Mouse (Mus musculus): ENCODE measurements around the gene Ap4b1.
"Not testable (repeated sequence)": the region's sequence is repeated elsewhere in the genome, so short reads cannot be mapped to it uniquely, and the experiment has no call there.

The Ap4b1 gene

DNA sequence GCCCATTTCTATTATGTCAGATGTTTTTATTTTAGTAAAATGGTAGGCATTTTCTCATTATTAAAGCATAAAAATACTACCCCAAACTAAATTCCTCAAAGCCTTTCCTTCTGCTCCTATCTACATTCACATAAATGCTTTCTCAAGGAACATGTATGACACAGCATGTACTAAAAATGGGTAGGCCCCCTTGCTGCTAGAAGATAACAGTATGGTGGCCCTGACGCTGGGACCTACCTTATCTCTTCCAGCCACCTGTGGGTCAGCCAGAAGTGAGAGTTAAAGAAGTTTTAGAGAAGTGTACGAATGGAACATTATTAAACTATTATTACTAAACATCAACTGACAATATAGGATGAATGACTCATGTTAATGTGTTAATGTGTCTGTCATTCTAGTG lies 9.8 kb upstream of the Ap4b1 start:
- DNase-seq (ENCODE audit: low spot score in 2 of 2), result no peak

DNA sequence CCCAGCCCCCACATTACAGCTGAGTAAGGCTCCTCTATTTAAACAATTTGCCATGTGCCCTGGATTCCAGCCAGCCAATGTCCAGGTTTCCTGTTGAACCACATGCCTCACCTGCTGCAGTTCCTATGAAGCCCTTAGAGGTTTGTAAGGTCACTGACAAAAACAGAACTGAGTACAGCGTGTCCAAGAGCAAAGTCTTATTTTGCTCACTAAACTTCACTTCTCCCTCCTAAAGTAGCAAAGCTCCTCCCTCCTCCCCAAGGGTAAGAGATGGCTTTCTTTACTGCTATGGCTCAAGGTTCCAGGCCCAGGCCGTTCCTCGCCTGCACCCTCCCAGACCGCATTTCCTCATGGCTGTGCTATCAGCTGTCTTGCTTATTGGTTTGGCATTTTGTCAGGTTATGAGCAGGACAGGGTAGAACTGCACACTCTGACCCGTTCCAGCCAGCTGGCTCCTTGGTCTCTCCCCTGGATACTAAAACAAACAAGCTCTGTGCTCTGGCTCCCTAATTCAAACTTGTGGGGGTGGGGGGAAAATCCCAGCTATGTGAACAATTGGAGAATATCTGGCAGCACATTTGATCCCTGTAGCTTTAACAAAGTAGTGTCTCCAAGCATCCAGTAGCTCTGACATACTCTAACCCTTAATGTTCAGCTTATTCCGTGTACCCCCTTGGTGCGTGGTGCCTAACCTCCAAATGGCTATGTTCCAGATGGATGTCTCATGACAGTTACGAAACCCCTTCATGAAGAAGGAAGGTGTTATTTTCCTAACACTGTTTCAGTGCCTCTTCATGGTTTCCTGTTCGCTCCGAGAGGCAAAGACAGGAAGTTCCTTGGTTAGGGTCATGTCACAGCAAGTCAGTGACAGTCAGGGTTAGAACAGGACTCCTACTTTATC lies 7.4 kb upstream of the Ap4b1 start:
- peak in 1 of 2 experiments; percentile 16 for DNase-seq (ENCODE audit: low spot score in 2 of 2)

DNA sequence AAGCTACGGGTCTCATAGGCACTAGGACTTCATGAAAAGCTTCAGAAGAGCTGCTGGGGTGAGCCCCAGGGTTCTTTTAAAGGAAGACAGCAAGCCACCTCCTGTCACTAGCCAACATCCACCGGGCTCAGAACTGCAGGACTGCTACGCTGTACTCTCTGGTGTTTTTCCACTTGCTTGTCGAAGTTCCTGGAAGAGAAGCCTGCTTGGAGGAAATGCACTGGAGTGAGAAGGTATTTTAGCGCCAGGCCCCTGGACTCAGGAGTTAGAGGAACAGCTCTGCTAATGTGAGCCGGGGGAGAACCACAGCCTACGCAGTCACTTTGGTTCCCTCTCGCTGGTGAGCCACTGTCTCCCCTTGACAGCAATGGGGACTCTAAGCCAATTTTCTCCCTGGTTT lies 6.5 kb upstream of the Ap4b1 start:
- DNase-seq (ENCODE audit: low spot score in 2 of 2), result no peak

DNA sequence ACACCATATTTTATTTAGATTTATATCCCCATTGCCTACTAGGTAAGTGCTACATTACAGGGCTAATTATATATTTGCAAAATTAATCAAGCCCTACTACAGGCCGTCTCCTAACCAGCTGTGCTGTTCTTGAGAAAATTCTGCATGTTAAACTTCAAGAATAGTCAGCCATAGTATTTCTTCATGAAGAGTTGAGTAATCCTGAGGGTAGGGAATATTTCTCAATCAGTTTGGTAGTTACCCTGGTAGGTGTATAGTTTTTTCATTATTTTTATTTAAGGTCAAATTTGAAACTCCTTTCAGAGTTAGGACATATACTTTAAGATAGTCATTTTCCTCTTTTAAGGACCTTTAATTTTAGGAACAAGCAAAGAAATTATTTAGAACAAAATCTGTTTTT lies 3.6 kb upstream of the Ap4b1 start:
- no peak for DNase-seq (ENCODE audit: low spot score in 2 of 2)

DNA sequence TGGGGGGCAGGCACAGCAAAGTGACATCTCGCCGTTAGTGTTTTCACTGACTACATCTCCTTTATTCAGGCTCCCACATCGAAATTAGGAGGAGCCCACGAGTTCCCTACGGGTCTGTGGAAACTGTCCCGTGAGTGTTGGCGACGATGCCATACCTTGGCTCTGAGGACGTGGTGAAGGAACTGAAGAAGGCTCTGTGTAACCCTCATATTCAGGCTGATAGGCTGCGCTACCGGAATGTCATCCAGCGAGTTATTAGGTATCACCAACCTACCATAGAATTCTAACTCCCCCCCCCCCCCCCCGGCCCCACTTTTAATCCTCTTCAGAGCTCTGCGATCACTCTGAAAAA lies 455 bp downstream of the Ap4b1 start:
- DNase-seq (ENCODE audit: low spot score in 2 of 2), result no peak

DNA sequence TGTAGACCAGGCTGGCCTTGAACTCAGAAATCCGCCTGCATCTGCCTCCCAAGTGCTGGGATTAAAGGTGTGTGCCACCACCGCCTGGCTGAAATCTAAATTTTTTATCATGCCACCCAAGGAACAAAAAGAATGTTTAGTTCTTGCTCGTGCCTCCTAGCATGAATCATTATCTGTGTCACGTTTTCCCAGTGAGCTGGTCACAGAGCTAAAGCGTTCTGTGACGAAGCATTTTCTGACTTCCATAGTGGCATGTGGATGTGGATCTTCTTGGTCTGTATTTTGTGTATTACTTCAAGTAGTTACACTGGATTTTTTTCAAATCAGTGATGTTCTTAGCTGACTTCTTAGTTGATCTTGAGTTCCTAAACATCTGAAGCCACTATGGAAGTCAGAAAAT lies 1.6 kb downstream of the Ap4b1 start:
- no peak for DNase-seq (ENCODE audit: low spot score in 2 of 2)

DNA sequence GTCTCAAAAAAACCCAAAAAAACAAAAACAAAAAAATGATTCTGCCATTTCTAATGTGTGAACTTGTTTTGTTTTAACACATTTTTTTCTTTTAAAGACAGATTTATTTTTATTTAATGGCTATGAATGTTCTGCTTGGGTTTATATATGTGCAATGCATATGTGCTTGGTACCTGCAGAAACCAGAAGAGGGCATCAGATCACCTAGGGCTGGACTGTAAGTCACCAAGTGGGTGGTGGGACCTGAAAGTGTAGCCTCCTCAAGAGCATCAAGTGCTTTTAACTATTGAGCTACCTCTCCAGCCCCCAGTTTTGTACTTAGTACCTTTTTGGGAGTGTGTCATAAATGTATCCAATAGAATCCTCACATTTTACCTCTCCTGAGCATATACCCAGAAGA lies 18.2 kb downstream of the Ap4b1 start:
- DNase-seq (ENCODE audit: low spot score in 2 of 2), result no peak

DNA sequence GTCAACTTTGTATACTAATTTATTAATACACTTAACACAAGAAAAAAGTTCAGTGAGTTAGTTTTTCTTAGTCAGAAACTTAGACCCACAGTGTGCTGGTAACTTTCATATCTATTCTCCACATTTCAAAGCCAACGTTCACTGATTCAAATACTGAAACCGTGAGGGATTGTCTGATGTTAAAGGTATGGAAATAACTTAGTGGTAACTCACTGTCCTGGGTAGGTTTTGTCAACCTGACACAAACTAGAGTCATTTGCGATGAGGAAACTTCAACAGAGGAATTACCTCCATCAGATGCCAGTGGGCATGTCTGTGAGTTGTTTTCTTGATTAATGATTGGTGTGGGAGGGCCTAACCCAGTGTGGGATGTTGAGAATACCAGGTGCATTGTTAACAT lies 19.7 kb downstream of the Ap4b1 start:
- DNase-seq (ENCODE audit: low spot score in 2 of 2), result no peak

DNA sequence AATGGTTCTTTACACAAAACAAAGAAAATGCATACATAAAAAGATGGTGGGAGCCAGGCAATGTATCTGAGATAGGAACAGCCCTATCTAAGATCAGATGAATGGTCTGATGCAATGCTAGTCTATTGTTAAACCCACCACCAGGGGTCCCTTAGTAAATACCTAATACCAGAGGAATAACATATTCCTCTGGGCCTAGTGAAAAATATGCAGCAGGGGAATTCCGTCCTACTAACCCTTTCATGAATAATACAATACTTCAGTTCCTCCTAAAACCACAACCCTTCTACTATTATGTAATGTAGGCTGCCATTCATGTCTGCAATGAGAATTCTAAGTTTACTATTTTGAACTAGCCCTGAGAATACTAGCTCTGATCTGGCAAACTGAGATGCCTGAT lies 21.4 kb downstream of the Ap4b1 start:
- DNase-seq (ENCODE audit: low spot score in 2 of 2), result not testable (repeated sequence)

DNA sequence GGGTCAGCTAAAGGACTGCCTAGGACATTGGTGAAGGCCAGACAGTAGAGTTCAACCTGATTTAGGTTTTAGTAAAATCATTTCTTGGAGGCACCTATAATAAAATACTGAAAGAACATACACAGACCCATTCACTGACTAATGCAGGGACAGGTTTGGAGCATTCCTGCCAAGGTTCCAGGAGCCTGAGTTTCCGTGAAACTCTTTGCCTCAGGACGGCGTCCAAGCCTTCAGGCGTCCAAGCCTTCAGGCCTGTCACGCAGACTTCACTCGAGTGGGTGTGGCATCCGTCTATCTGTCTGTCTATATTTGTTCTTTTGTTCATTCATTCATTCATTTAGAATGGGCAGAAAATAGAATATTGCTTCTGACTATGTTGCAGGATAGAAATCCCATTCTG lies 21.8 kb downstream of the Ap4b1 start:
- DNase-seq (ENCODE audit: low spot score in 2 of 2), result no peak

DNA sequence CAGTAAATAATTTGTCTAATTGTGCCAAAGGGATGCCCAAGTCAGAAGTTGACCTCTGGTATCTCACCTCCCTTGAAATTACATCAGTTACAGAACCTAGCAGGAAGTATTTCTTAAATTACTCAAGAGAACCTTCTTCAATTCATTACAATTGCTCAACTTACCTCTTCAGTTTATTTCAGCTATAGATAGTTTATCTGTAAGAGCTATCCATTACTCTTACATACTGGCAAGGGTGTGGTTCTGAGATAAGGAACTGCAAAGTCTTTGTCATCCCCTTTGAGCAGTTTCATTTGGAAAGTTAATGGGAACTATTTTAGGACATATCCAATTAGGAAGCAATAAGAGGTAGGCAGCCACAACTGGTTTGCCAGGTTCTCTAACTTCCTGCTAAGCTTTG lies 23.1 kb downstream of the Ap4b1 start, which contains the start of gene Bcl2l15:
Gene Bcl2l15 (plus strand): TSS at position 176 of the 400 bp plus-strand sequence.
- DNase-seq (ENCODE audit: low spot score in 2 of 2), result no peak

DNA sequence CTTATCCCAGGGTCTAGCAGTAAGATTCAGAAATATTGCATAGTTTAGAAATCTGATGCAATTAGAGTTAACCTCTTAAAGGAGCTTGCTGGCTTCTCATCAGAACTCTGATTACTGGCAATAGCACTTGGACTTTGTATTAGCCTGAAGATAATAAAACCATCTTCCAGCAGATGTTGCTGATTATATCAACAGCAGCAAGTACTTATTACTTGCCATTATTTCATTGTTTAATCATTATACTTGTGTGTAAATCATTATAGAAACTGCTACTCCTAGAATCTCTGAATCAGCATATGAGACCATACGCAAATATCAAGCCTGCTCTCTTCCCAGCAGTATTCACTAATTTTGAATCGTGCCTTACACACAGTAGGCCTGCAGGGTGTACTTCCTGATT lies 24.7 kb downstream of the Ap4b1 start:
- no peak for DNase-seq (ENCODE audit: low spot score in 2 of 2)

DNA sequence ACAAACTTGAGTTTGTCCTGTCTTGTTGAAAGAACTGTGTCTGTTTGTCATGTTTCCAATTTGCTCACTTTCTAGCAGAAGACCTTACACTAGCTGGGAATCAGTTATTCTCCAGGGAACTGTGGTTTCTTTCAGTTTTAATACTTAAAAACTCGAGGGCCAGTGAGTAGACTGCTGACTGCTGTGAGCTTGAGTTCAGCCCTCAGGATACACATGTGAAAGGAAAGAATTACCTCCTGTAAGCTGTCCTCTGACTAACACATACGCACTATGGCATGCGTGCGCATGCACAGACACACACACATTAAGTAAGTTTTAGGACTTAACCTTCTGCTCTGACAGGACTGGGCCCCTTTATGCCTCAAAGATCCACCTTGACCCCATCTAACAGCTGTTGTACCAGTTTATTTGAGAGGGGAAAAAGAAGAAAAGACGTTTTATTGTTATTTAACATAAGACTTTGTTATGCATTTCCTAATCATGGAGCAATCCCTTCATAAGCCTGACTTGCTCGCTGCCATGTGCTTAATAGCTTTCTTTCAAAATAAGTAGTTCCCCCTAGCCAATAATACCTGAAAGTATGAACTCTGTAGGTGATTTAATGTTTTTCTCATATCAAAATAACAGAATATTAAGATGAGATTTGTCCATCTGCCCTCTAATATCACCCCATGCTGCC lies 26.1 kb downstream of the Ap4b1 start:
- no peak for DNase-seq (ENCODE audit: low spot score in 2 of 2)

DNA sequence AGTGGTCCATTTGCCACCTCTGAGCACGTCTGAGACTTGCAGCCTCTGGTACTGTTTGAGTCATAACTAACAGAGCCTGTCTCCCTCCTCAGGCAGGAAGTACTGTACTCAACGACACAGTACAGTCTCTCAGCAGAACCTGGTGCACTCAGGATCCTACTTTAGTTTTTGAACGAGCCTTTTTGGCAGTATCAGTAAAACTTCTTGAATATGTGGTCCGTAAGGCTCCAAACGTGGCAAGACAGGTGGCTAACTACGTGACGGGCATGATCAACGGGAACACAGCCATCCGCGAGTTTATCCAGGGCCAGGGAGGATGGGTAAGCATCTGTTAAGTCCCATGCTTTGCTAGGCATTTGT lies 26.6 kb downstream of the Ap4b1 start:
- DNase-seq (ENCODE audit: low spot score in 2 of 2), result no peak

DNA sequence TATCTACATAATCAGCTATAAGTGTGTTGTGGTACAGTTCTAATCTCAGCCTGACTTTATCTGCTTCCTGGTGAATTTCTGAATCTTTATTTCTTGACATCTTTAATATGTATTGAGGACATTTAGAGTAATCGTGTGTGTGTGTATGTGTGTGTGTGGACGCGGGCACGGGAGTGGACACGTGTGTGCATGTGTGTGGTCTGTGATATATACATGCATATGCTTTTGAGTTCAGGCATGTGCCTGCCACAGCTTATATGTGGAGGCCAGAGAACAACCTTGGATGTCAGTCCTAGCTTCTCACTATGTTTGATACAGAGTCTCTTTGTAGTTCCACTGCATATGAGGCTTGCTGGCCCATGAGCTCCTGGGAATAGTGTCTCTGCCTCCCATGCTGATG lies 27.1 kb downstream of the Ap4b1 start:
- DNase-seq (ENCODE audit: low spot score in 2 of 2), result no peak

DNA sequence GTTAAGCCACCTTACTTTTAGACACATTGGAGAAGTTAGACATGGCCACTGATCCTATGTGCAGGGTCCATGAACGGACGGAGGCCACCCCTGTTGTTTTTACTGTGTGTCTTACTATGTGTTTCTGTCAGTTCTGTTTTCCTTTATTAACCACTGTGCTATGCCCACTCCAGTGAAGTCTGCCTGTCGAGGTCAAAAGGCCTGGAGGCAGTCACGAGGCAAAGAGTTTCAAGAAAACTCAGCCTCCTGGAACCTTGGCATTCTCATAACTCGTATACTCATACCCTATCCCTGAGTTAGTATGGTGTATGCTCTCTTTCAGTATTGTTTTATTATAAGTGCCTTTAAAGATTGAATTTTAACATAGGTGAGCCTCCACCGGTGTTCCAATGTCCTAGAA lies 30.4 kb downstream of the Ap4b1 start:
- no peak for DNase-seq (ENCODE audit: low spot score in 2 of 2)

DNA sequence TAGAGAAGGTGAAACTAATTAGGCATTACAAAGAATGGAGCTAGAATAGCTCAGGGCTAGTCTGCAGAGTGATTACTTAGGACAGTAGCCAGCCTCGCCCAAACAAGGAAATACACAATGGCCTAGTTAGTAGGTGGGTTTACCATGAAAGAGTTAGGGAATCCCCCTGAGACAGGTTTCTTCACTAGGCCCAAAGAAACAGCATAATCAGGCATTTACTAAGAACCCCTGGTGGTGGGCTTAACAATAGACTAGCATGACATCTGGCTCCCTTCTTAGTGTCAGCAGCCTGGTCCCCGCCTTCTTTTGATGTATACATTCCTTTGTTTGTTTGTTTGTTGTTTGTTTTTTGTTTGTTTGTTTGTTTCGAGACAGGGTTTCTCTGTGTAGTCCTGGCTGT lies 30.9 kb downstream of the Ap4b1 start:
- not testable (repeated sequence) for DNase-seq (ENCODE audit: low spot score in 2 of 2)

DNA sequence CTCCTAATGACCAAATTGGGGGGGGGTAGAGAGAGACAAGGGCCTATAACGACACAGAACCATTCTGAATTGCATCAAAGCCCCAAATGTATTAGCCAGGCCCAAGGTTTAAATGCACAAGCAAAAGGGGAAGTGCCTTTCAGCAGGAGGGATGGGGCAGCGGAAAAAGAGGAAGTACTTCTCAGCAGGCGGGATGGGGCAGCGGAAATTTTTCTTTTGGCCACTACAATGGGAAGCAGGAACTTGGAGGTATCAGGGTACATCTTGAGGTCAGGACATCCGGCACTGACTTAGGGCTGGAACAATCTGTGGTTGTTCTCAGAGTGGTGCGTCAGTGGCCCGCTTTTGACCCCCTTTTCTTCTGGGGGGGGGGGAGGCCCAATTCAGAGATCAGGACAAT lies 31.6 kb downstream of the Ap4b1 start:
- not testable (repeated sequence) for DNase-seq (ENCODE audit: low spot score in 2 of 2)

DNA sequence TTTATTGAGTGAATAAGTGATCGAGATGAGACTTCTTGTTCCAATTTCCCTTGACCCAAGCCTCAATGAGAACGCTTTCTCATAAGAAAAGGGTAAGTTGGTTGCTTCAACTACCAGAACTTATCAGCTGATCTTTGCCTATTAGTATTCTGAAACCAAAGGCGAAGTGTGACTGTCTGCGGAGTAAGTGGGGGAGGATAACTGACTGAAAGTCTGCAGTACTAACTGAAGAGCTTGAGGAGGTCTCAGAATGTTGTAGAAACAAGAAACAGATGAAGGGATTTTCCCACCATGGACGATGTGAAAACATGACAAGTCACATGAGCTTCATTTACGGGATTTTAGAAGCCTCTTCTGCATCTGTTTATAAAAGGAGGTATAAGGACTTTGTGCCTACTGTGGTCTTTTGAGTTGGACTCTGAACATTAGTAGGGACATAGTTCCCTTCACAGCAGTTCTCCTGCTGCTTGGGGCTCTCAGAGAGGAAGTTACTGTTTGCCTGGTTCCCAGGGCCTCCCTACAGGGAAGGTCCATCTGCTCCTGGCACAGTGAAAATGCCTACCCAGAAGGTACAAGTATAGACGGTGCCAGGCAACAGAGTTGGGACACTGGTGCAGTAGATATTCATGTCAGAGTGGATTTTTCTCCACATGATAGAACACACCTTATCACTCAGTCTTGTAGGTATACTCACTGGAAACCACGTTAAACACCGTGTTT lies 41.5 kb downstream of the Ap4b1 start:
- DNase-seq (ENCODE audit: low spot score in 2 of 2), result peak in 1 of 2 experiments; percentile 18

DNA sequence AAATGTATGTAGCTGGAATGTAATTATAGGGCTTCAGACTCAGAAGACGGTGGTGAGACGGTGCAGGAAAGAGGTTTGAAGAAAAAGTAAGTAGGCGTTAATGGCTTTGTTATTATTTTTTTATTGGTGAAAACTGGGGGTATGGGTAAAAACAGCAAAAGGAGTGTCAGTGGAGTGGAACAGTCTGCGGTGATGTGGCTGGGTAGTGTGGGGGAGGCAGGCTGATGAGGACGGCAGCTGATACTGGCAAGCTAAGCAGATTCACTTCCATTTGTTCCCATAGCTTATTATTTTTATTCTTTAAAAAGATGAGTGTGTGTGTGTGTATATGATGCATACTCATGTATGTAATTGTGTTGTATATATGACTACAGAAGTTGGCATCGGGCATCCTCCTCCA lies 42.2 kb downstream of the Ap4b1 start:
- DNase-seq (ENCODE audit: low spot score in 2 of 2), result no peak

DNA sequence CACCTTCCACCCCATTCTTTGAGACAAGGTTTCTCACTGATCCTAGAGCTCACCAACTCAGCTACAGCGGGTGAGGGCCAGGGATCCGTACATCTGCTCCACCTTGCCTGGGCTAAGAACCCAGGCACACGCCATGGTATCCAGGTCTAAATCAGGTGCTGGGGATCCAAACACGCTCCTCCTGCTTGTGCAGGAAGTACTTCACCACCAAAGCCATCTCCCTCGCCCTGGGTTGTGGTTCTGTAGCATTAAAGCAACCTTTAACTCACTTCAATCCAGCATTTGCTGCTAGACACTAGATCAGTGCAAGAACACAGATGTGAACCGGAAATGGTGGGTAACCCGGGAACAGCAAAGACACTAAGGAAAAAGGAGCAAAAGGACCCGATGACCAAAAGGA lies 42.6 kb downstream of the Ap4b1 start:
- no peak for DNase-seq (ENCODE audit: low spot score in 2 of 2)

DNA sequence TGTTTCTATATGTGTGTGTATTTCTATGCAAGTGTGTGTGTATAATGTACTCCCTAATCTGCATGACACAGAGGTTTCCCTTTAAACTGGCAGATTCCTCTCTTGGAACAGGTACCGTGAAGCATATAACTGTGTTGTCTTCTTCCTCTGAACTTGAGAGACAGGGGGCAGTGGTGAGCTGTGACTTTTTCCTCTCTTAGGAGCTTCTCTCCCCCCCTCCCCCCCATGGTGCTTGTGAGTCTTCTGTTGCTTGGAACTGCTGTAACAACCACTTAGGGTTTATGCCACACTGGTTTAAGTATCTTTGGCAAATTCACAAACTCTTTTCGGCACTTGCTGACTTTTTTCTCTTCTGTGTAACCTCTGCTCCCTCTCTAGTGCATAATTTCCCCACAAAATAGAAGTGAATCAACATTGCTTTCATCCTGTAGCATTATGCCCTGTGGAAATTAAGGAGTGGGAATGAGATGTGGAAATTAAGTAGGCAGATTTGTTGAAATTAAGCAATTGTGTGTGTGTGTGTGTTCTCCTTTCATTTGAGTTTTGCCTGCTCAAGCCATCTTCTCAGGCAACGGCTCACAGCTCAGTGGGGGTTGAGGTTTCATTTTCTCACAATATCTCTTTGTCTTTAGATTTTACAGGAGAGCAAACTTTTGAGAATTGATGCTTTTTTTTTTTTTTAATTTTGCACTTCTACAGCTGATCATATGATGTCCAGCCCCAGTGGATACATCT lies 43.4 kb downstream of the Ap4b1 start:
- peak in 1 of 2 experiments; percentile 52 for DNase-seq (ENCODE audit: low spot score in 2 of 2)

Data from cerebellum, postnatal 4 days (tissue).